Comparison of ENCODE assay signal across 18 mouse cellular contexts in genomic region chr5:92403562-92404399, GRCm38 (mm10). TPM values are rescaled to one million over a fixed set of nuclear protein-coding genes. Genes with fewer than 3 reads are reported as not detected.
A peak's percentile ranks its signal among the peaks of the same experiment; 100 is the strongest.
DNase-seq lines count a peak whose midpoint lies in the region; ATAC-seq and TF ChIP-seq lines count a peak whose summit lies in the region.
"Had no signal": no experiment of that assay in that cellular context is flagged by ENCODE, and none has a peak within 500 bp of the region (broad histone marks: within the 10 kb centered on the region; RNA-seq: fewer than 3 reads in every experiment).

No protein-coding gene starts in this region.

- H3K36me3 ChIP-seq in midbrain, embryonic 10.5 days, result no peaks in the 10 kb centered on the region
- no peaks in the 10 kb centered on the region for H3K36me3 ChIP-seq in midbrain, embryonic 15.5 days (replicated peaks)
- H3K36me3 ChIP-seq in embryonic facial prominence, embryonic 10.5 days (replicated peaks), result no peaks in the 10 kb centered on the region
- no peaks in the 10 kb centered on the region for H3K36me3 ChIP-seq in forebrain, postnatal 0 days (ENCODE audit: insufficient read depth)
- no peaks in the 10 kb centered on the region for H3K36me3 ChIP-seq in neural tube, embryonic 13.5 days
- no peaks in the 10 kb centered on the region for H3K36me3 ChIP-seq in heart, embryonic 10.5 days
- H3K36me3 ChIP-seq: kidney, embryonic 15.5 days had no signal

- H3K9ac ChIP-seq in midbrain, embryonic 15.5 days, result no peak overlapping the region
- no peak overlapping the region for H3K9ac ChIP-seq in forebrain, postnatal 0 days
- no peak overlapping the region for H3K9ac ChIP-seq in neural tube, embryonic 13.5 days
- H3K9ac ChIP-seq: heart, embryonic 12.5 days; kidney, embryonic 15.5 days had no signal

- H3K4me2 ChIP-seq in midbrain, embryonic 15.5 days, result no peak overlapping the region
- H3K4me2 ChIP-seq in forebrain, postnatal 0 days (ENCODE audit: low read depth), result no peak overlapping the region
- no peak overlapping the region for H3K4me2 ChIP-seq in neural tube, embryonic 13.5 days
- H3K4me2 ChIP-seq: heart, embryonic 12.5 days; kidney, embryonic 15.5 days had no signal

- no peak overlapping the region for H3K4me3 ChIP-seq in midbrain, embryonic 10.5 days
- no peak overlapping the region for H3K4me3 ChIP-seq in midbrain, embryonic 15.5 days
- no peak overlapping the region; the same call in 1 of the 2 replicates for H3K4me3 ChIP-seq in embryonic facial prominence, embryonic 10.5 days
- no peak overlapping the region for H3K4me3 ChIP-seq in forebrain, postnatal 0 days (ENCODE audit: low read depth, low read length)
- no peak overlapping the region for H3K4me3 ChIP-seq in neural tube, embryonic 13.5 days
- H3K4me3 ChIP-seq in heart, embryonic 10.5 days, result no peak overlapping the region
- H3K4me3 ChIP-seq: heart, embryonic 12.5 days; kidney, embryonic 15.5 days; megakaryocyte, embryonic 14.5 days had no signal

- no peaks in the 10 kb centered on the region for H3K9me3 ChIP-seq in midbrain, embryonic 10.5 days (replicated peaks)
- H3K9me3 ChIP-seq in midbrain, embryonic 15.5 days, result no peaks in the 10 kb centered on the region
- H3K9me3 ChIP-seq in embryonic facial prominence, embryonic 10.5 days, result no peaks in the 10 kb centered on the region
- H3K9me3 ChIP-seq in forebrain, postnatal 0 days (ENCODE audit: low read length), result no peaks in the 10 kb centered on the region
- H3K9me3 ChIP-seq in neural tube, embryonic 13.5 days, result no peaks in the 10 kb centered on the region
- H3K9me3 ChIP-seq in heart, embryonic 10.5 days, result no peaks in the 10 kb centered on the region
- H3K9me3 ChIP-seq: heart, embryonic 12.5 days; kidney, embryonic 15.5 days; megakaryocyte, embryonic 14.5 days had no signal

- no peak for ATAC-seq in midbrain, embryonic 15.5 days (replicated peaks)
- ATAC-seq in forebrain, postnatal 0 days, result peak; percentile 53
- peak; percentile 50; the same call in 1 of the 2 replicates for ATAC-seq in neural tube, embryonic 13.5 days (ENCODE audit: low read depth)
- ATAC-seq: activated CD4-positive, CD25-positive, alpha-beta regulatory T cell, adult 4 months had no signal

- 59% methylated on average over 10 of the region's 10 CpGs for WGBS in midbrain, embryonic 10.5 days
- 55% methylated on average over 10 of the region's 10 CpGs for WGBS in midbrain, embryonic 15.5 days
- WGBS in embryonic facial prominence, embryonic 10.5 days, result 46% methylated on average over 10 of the region's 10 CpGs
- WGBS in forebrain, postnatal 0 days, result 40% methylated on average over 10 of the region's 10 CpGs
- 46% methylated on average over 10 of the region's 10 CpGs for WGBS in neural tube, embryonic 13.5 days
- 76% methylated on average over 10 of the region's 10 CpGs for WGBS in heart, embryonic 10.5 days

- H3K27me3 ChIP-seq in midbrain, embryonic 10.5 days (ENCODE audit: low read depth, poor library complexity, severe bottlenecking), result no peaks in the 10 kb centered on the region
- H3K27me3 ChIP-seq in midbrain, embryonic 15.5 days (replicated peaks), result no peaks in the 10 kb centered on the region
- no peaks in the 10 kb centered on the region for H3K27me3 ChIP-seq in embryonic facial prominence, embryonic 10.5 days (replicated peaks; ENCODE audit: low read depth, poor library complexity, severe bottlenecking)
- H3K27me3 ChIP-seq in forebrain, postnatal 0 days (ENCODE audit: insufficient read depth, low read length), result no peaks in the 10 kb centered on the region
- H3K27me3 ChIP-seq in neural tube, embryonic 13.5 days, result no peaks in the 10 kb centered on the region
- no peaks in the 10 kb centered on the region for H3K27me3 ChIP-seq in heart, embryonic 10.5 days (ENCODE audit: insufficient read depth, poor library complexity, severe bottlenecking)
- H3K27me3 ChIP-seq: heart, embryonic 12.5 days; kidney, embryonic 15.5 days had no signal

- H3K27ac ChIP-seq in midbrain, embryonic 10.5 days (replicated peaks), result peak overlapping the region; percentile 59
- H3K27ac ChIP-seq in midbrain, embryonic 15.5 days, result no peak overlapping the region
- H3K27ac ChIP-seq in embryonic facial prominence, embryonic 10.5 days (replicated peaks), result peak overlapping the region; percentile 4
- H3K27ac ChIP-seq in forebrain, postnatal 0 days (ENCODE audit: low read depth, low read length), result no peak overlapping the region
- no peak overlapping the region for H3K27ac ChIP-seq in neural tube, embryonic 13.5 days (replicated peaks)
- no peak overlapping the region for H3K27ac ChIP-seq in heart, embryonic 10.5 days
- H3K27ac ChIP-seq: kidney, embryonic 15.5 days had no signal

- no peak for TF ChIP-seq CTCF in forebrain, postnatal 0 days (IDR thresholded peaks at IDR 0.05; ENCODE audit: low read depth)

- H3K4me1 ChIP-seq in midbrain, embryonic 10.5 days, result peaks cover 12% of the 10 kb centered on the region
- H3K4me1 ChIP-seq in midbrain, embryonic 15.5 days, result no peaks in the 10 kb centered on the region
- H3K4me1 ChIP-seq in embryonic facial prominence, embryonic 10.5 days, result peaks cover 38% of the 10 kb centered on the region
- H3K4me1 ChIP-seq in forebrain, postnatal 0 days (ENCODE audit: insufficient read depth), result no peaks in the 10 kb centered on the region
- peaks cover 8% of the 10 kb centered on the region for H3K4me1 ChIP-seq in neural tube, embryonic 13.5 days (replicated peaks)
- H3K4me1 ChIP-seq in heart, embryonic 10.5 days, result 0 out of 2 replicates have a peak, but pooled peaks cover 2% of the 10 kb centered on the region

- peak; percentile 45 for DNase-seq in midbrain, embryonic 10.5 days (ENCODE audit: low spot score)
- DNase-seq in embryonic facial prominence, embryonic 10.5 days (ENCODE audit: low spot score), result peak; percentile 80
- DNase-seq in forebrain, postnatal 0 days, result no peak
- DNase-seq in adrenal gland, postnatal 36 days, result no peak
- no peak for DNase-seq in layer of hippocampus, postnatal 25 days (ENCODE audit: extremely low spot score in 1 of 2, low spot score in 1 of 2)
- DNase-seq in heart, embryonic 10.5 days (ENCODE audit: low spot score), result no peak
- DNase-seq: cerebellum, adult 8-10 months; gastrocnemius, postnatal 10 days; layer of hippocampus, adult 9-11 months; left cerebral cortex, postnatal 4 days; lung, adult 18-20 months; thymus, postnatal 25 days had no signal

RNA-seq across cellular contexts. Expression of gene Nup54, which starts 31.2 kb away (rescaled TPM):
- 63.4 and 70.0 TPM in 2 replicates for polyA plus RNA-seq in midbrain, embryonic 10.5 days (2016; fragmentation: Nextera tagmentation; extraction: Ambion mirVana)
- 50.5 and 56.4 TPM in 2 replicates for polyA plus RNA-seq in midbrain, embryonic 15.5 days (2015; fragmentation: Nextera tagmentation; extraction: Ambion mirVana)
- polyA plus RNA-seq in embryonic facial prominence, embryonic 10.5 days (2016; fragmentation: Nextera tagmentation; extraction: Ambion mirVana), result 72.6 and 76.2 TPM in 2 replicates
- total RNA-seq in forebrain, postnatal 0 days (2014; rRNA removed), result 80.1 and 94.5 TPM in 2 replicates
- polyA plus RNA-seq in forebrain, postnatal 0 days (2015; fragmentation: Nextera tagmentation; extraction: Ambion mirVana), result 35.1 and 43.7 TPM in 2 replicates
- 43.7 and 50.4 TPM in 2 replicates for polyA plus RNA-seq in neural tube, embryonic 13.5 days (2015; fragmentation: Nextera tagmentation; extraction: Ambion mirVana)
- total RNA-seq in adrenal gland, postnatal 36 days (2021), result 10 to 100 TPM; 28.4 to 31.3 TPM
- 10 to 100 TPM; 30.0 to 38.5 TPM for total RNA-seq in layer of hippocampus, postnatal 25 days (2021)
- 52.8 and 60.8 TPM in 2 replicates for polyA plus RNA-seq in heart, embryonic 10.5 days (2016; fragmentation: Nextera tagmentation; extraction: Ambion mirVana)

RNA-seq across cellular contexts. Expression of gene Cxcl10, which starts 55.1 kb away (rescaled TPM):
- 0.17 and 0.36 TPM in 2 replicates for polyA plus RNA-seq in midbrain, embryonic 10.5 days (2016; fragmentation: Nextera tagmentation; extraction: Ambion mirVana)
- polyA plus RNA-seq in midbrain, embryonic 15.5 days (2015; fragmentation: Nextera tagmentation; extraction: Ambion mirVana), result 0.21 and 0.42 TPM in 2 replicates
- polyA plus RNA-seq in embryonic facial prominence, embryonic 10.5 days (2016; fragmentation: Nextera tagmentation; extraction: Ambion mirVana), result 0.14 TPM in 1 of 2 replicates, not detected in the other
- total RNA-seq in forebrain, postnatal 0 days (2014; rRNA removed), result 0.38 and 0.86 TPM in 2 replicates
- polyA plus RNA-seq in forebrain, postnatal 0 days (2015; fragmentation: Nextera tagmentation; extraction: Ambion mirVana), result 0.28 and 0.55 TPM in 2 replicates
- polyA plus RNA-seq in neural tube, embryonic 13.5 days (2015; fragmentation: Nextera tagmentation; extraction: Ambion mirVana), result 1.0 TPM in 1 of 2 replicates, not detected in the other
- 1 to 10 TPM in 1 of 2 experiments, under 1 TPM in 1; 0.43 to 1.2 TPM for total RNA-seq in adrenal gland, postnatal 36 days (2021)
- total RNA-seq in layer of hippocampus, postnatal 25 days (2021), result not detected
- polyA plus RNA-seq in heart, embryonic 10.5 days (2016; fragmentation: Nextera tagmentation; extraction: Ambion mirVana), result 0.64 TPM in 1 of 2 replicates, not detected in the other
- total RNA-seq: left cerebral cortex, postnatal 4 days had no signal

Comparison
In these comparisons a context has a peak if more than half of its experiments do, and no peak if none do; other contexts are left out.
1. H3K27ac ChIP-seq: peak in midbrain, embryonic 10.5 days (single experiment) and embryonic facial prominence, embryonic 10.5 days (single experiment); none in midbrain, embryonic 15.5 days (single experiment), forebrain, postnatal 0 days (single experiment), neural tube, embryonic 13.5 days (single experiment) and heart, embryonic 10.5 days (single experiment).
2. DNase-seq: peak in midbrain, embryonic 10.5 days (single experiment) and embryonic facial prominence, embryonic 10.5 days (single experiment); none in forebrain, postnatal 0 days (single experiment), adrenal gland, postnatal 36 days (0 of 2), layer of hippocampus, postnatal 25 days (0 of 2) and heart, embryonic 10.5 days (single experiment).